26 mouse cellular contexts compared by ENCODE assay signal in the genomic region with DNA sequence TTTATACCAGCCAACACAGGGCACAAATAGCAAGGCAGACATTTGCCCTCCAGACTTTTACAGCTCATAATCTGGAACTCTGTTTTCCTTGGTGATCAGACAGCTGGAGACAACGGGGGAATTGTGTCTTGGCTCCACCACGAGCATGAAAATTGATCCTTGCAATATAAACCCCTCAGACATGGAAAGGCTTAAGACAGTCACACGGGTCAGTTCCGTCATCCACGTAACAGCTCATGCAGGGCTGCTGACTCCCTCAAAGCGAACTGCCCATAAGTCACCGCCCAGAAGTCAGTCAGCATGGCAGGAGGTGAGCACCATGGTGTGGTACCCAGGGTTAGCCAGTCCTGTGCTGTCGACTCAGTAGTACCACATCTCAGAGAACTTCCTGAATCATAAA.
DNase-seq lines count a peak whose midpoint lies in the region; ATAC-seq lines count a peak whose summit lies in the region.
"Had no signal": no experiment of that assay in that cellular context is flagged by ENCODE, and none has a peak within 500 bp of the region (broad histone marks: within the 10 kb centered on the region; RNA-seq: fewer than 3 reads in every experiment).

No protein-coding gene starts in this region.

- H3K4me2 ChIP-seq in embryonic facial prominence, embryonic 11.5 days (ENCODE audit: low read depth, low read length) = no peak overlapping the region
- H3K4me2 ChIP-seq: forebrain, embryonic 12.5 days; heart, embryonic 12.5 days; intestine, embryonic 15.5 days; liver, embryonic 15.5 days; midbrain, embryonic 15.5 days; neural tube, embryonic 13.5 days; stomach, embryonic 15.5 days had no signal

- no peak overlapping the region for H3K9ac ChIP-seq in embryonic facial prominence, embryonic 11.5 days (replicated peaks; ENCODE audit: low read length)
- H3K9ac ChIP-seq: forebrain, embryonic 12.5 days; heart, embryonic 12.5 days; intestine, embryonic 15.5 days; liver, embryonic 15.5 days; midbrain, embryonic 15.5 days; neural tube, embryonic 13.5 days; stomach, embryonic 15.5 days had no signal

- H3K4me3 ChIP-seq in embryonic facial prominence, embryonic 11.5 days (ENCODE audit: low read depth, low read length) = no peak overlapping the region
- H3K4me3 ChIP-seq: forebrain, embryonic 12.5 days; gastrocnemius, adult 2 months; heart, embryonic 12.5 days; intestine, embryonic 15.5 days; liver, embryonic 15.5 days; midbrain, embryonic 15.5 days; neural tube, embryonic 13.5 days; stomach, embryonic 15.5 days had no signal

- no peaks in the 10 kb centered on the region for H3K4me1 ChIP-seq in embryonic facial prominence, embryonic 11.5 days (ENCODE audit: control insufficient read depth, insufficient read depth, low read length)
- H3K4me1 ChIP-seq: forebrain, embryonic 12.5 days; intestine, embryonic 15.5 days; liver, embryonic 15.5 days; midbrain, embryonic 15.5 days; stomach, embryonic 15.5 days had no signal

- H3K9me3 ChIP-seq in embryonic facial prominence, embryonic 11.5 days (replicated peaks; ENCODE audit: control insufficient read depth, low read length) = no peaks in the 10 kb centered on the region
- H3K9me3 ChIP-seq: forebrain, embryonic 12.5 days; heart, embryonic 12.5 days; intestine, embryonic 15.5 days; liver, embryonic 15.5 days; midbrain, embryonic 15.5 days; neural tube, embryonic 13.5 days; stomach, embryonic 15.5 days had no signal

- H3K36me3 ChIP-seq in embryonic facial prominence, embryonic 11.5 days (replicated peaks; ENCODE audit: control insufficient read depth, insufficient read depth, low read depth, low read length) = no peaks in the 10 kb centered on the region
- H3K36me3 ChIP-seq: forebrain, embryonic 12.5 days; heart, embryonic 12.5 days; intestine, embryonic 15.5 days; liver, embryonic 15.5 days; midbrain, embryonic 15.5 days; neural tube, embryonic 13.5 days; stomach, embryonic 15.5 days had no signal

- no peak overlapping the region for H3K27ac ChIP-seq in embryonic facial prominence, embryonic 11.5 days (replicated peaks; ENCODE audit: low read depth, low read length)
- H3K27ac ChIP-seq: forebrain, embryonic 12.5 days; gastrocnemius, adult 2 months; intestine, embryonic 15.5 days; liver, embryonic 15.5 days; midbrain, embryonic 15.5 days; neural tube, embryonic 13.5 days; stomach, embryonic 15.5 days had no signal

- no peaks in the 10 kb centered on the region for H3K27me3 ChIP-seq in embryonic facial prominence, embryonic 11.5 days (ENCODE audit: control insufficient read depth, insufficient read depth, low read length)
- H3K27me3 ChIP-seq: forebrain, embryonic 12.5 days; heart, embryonic 12.5 days; intestine, embryonic 15.5 days; liver, embryonic 15.5 days; midbrain, embryonic 15.5 days; neural tube, embryonic 13.5 days; stomach, embryonic 15.5 days had no signal

- ATAC-seq in embryonic facial prominence, embryonic 11.5 days (replicated peaks; ENCODE audit: insufficient number of reproducible peaks, low FRiP score, low TSS enrichment, low read depth) = 0 out of 2 replicates have a peak, but pooled peaks have one; percentile 34
- ATAC-seq: CD4-positive, CD25-positive, alpha-beta regulatory T cell, adult 4 months; intestine, embryonic 15.5 days; midbrain, embryonic 15.5 days had no signal

- WGBS in embryonic facial prominence, embryonic 11.5 days = 30% methylated on average over 8 of the region's 8 CpGs

- peak; percentile 79 for DNase-seq in heart, adult 11 months
- no peak for DNase-seq in heart, adult 9 months (ENCODE audit: low spot score in 2 of 2)
- peak; percentile 49 for DNase-seq in embryonic facial prominence, embryonic 11.5 days (ENCODE audit: low spot score)
- peak; percentile 39 for DNase-seq in forelimb bud, embryonic 11.5 days (ENCODE audit: low read depth, low spot score)
- peak; percentile 33 for DNase-seq in mesoderm, embryonic 11.5 days (ENCODE audit: low read depth, low spot score)
- DNase-seq in kidney, adult 8-10 months = no peak
- no peak for DNase-seq in urinary bladder, adult 2 months (ENCODE audit: low spot score)
- DNase-seq: adrenal gland, postnatal 25 days; cerebellum, adult 8-10 months; gastrocnemius, adult 2 months; heart, postnatal 10 days; kidney, adult 9 months; kidney, postnatal 25 days; layer of hippocampus, postnatal 36 days; liver; lung, postnatal 4 days; thymus, adult 18-20 months; thymus, postnatal 4 days had no signal

Comparison
In these comparisons a context has a peak if more than half of its experiments do, and no peak if none do; other contexts are left out.
1. DNase-seq: peak in heart, adult 11 months (single experiment), embryonic facial prominence, embryonic 11.5 days (single experiment), forelimb bud, embryonic 11.5 days (single experiment) and mesoderm, embryonic 11.5 days (single experiment); none in heart, adult 9 months (0 of 2), kidney, adult 8-10 months (0 of 2) and urinary bladder, adult 2 months (single experiment).